Mouse (Mus musculus) heart, postnatal 0 days (tissue): ENCODE results near the gene Pmf1. TPM values are rescaled to one million over a fixed set of nuclear protein-coding genes. Genes with fewer than 3 reads are reported as not detected.

Experiments
- ATAC-seq: fragments of 200-750 bp; cut with Nextera tagmentation; 2 replicates; pipeline ENCODE4 v1.8.0; 2017; ENCODE audit warnings: low read depth, moderate number of reproducible peaks, moderate library complexity; ENCODE audit not compliant: insufficient read depth
- DNase-seq: peaks from one replicate; pipeline ENCODE4 v3.0.0-alpha.2; 2016; ENCODE audit warnings: low spot score
- H3K27ac ChIP-seq: fragments of 300-500 bp; sonication (generic); 2 replicates; pipeline ENCODE4 v1.5.1; 2014; ENCODE audit warnings: low read depth, mild to moderate bottlenecking
- H3K27me3 ChIP-seq: fragments of 300-500 bp; sonication (generic); 2 replicates; pipeline ENCODE4 v1.6.1; 2014; ENCODE audit warnings: low read length, mixed read lengths; ENCODE audit not compliant: control insufficient read depth, insufficient read depth
- H3K36me3 ChIP-seq: fragments of 300-500 bp; sonication (generic); replicated peaks from 2 replicates; pipeline ENCODE4 v1.6.1; 2014; ENCODE audit warnings: low read length, mixed read lengths; ENCODE audit not compliant: control insufficient read depth, insufficient read depth
- H3K4me1 ChIP-seq: fragments of 300-500 bp; sonication (generic); 2 replicates; pipeline ENCODE4 v1.6.1; 2014; ENCODE audit warnings: antibody characterized with exemption; ENCODE audit not compliant: control insufficient read depth, insufficient read depth
- H3K4me2 ChIP-seq: fragments of 300-500 bp; sonication (generic); 2 replicates; pipeline ENCODE4 v1.6.1; 2014; ENCODE audit warnings: low read depth, mild to moderate bottlenecking, low read length, moderate library complexity
- H3K4me3 ChIP-seq: fragments of 300-500 bp; sonication (generic); 2 replicates; pipeline ENCODE4 v1.5.1; 2014; ENCODE audit warnings: low read depth, low read length
- H3K9ac ChIP-seq: fragments of 300-500 bp; sonication (generic); replicated peaks from 2 replicates; pipeline ENCODE4 v1.6.1; 2014; ENCODE audit warnings: low read depth, low read length, mixed read lengths
- H3K9me3 ChIP-seq: fragments of 300-500 bp; sonication (generic); replicated peaks from 2 replicates; pipeline ENCODE4 v1.6.1; 2016; ENCODE audit warnings: low read length; ENCODE audit not compliant: control insufficient read depth
- CTCF ChIP-seq: IDR thresholded peaks from 2 replicates; pipeline ENCODE4 v1.5.1; 2016; ENCODE audit warnings: antibody characterized with exemption, control low read depth, low read depth
- EP300 ChIP-seq: IDR thresholded peaks from 2 replicates; pipeline ENCODE4 v1.6.1; 2016; ENCODE audit warnings: antibody characterized with exemption, low read depth
- WGBS: fragments of 180-500 bp; shearing (Covaris S2); extraction: QIAGEN DNeasy Blood & Tissue Kit; methylation state at CpG from one replicate; pipeline ENCODE4 v1.1.7; 2014; 5-methylcytosine and 5-hydroxymethylcytosine counted together
- polyA plus RNA-seq: library from polyadenylated mRNA; unstranded; fragments of >200 nt; fragmentation: Nextera tagmentation; extraction: Ambion mirVana; gene quantifications from 2 replicates; pipeline ENCODE4 v1.2.1, GENCODE M21; 2015
- total RNA-seq: library from RNA; depleted of rRNA; stranded (reverse); fragments of >200 nt; gene quantifications from 2 replicates; pipeline ENCODE4 v1.2.3, GENCODE M21; 2014; ENCODE audit warnings: low replicate concordance

Pmf1 gene
- total and polyA plus RNA-seq, 2 experiments from 2014 or later: 62.9 to 116 TPM

- H3K27me3 ChIP-seq: peaks cover 14% of the 10 kb centered on the region
- H3K4me2 ChIP-seq: no peak overlapping the region
- no peaks in the 10 kb centered on the region for H3K4me1 ChIP-seq
- no peaks in the 10 kb centered on the region for H3K9me3 ChIP-seq
- 38% methylated on average over 9 of the region's 9 CpGs for WGBS
- H3K4me3 ChIP-seq: no peak overlapping the region
- H3K27ac ChIP-seq: no peak overlapping the region
- no peak for DNase-seq
- no peaks in the 10 kb centered on the region for H3K36me3 ChIP-seq
- TF ChIP-seq CTCF (no peak), EP300 (no peak)
- no peak overlapping the region for H3K9ac ChIP-seq
- no peak for ATAC-seq
These were observed 44.8 kb upstream of the Pmf1 start for GRCm38 (mm10) chr3:88454762-88455587.

DNA sequence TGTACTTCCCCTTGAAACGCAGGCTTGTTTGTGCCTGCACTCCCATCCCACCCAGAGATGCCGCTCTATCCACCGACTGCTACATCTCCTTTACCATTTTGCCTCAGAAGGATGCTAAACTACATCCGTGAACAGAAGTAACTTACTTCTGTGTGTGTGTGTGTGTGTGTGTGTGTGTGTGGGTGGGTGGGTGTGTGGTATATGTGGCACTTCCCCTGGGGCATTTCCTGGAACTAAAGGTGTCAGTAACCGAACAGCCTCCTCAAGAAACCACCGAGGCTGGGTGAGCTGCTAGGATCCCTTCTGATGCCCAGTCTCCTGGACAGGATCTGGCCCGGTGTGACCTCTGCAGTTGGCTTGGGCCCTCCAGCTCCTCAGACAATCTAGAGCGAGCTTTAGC lies 43.9 kb upstream of the Pmf1 start:
- TF ChIP-seq EP300 (no peak), CTCF (no peak)
- Histone ChIP-seq H3K4me1 (no peaks in the 10 kb centered on the region), H3K27ac (no peak overlapping the region), H3K4me3 (no peak overlapping the region), H3K9ac (no peak overlapping the region), H3K9me3 (no peaks in the 10 kb centered on the region), H3K27me3 (peaks cover 13% of the 10 kb centered on the region), H3K4me2 (no peak overlapping the region), H3K36me3 (no peaks in the 10 kb centered on the region)
- ATAC-seq (no peak), DNase-seq (no peak)
- WGBS: 61% methylated on average over 8 of the region's 8 CpGs

DNA sequence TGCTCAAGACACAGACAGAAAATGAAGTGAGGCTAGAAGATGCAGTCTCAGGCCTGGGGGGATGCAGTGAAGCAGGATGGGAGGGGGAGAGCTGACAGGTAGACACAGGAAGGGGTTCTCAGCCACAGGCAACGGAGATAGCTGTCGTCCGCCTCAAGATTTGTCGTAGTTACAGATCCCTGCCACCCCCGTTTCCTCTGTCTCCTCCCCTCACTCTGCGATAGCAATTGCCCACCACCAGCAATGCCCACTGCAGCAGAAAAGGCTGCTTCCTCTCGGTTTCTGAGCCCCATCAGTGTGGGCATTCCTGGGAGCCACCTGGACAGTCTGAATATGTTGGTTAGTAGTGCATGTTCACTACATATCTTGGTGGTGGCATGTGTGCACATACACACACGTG lies 43.2 kb upstream of the Pmf1 start:
- H3K9ac ChIP-seq: no peak overlapping the region
- H3K36me3 ChIP-seq: no peaks in the 10 kb centered on the region
- no peak overlapping the region for H3K4me3 ChIP-seq
- H3K4me1 ChIP-seq: no peaks in the 10 kb centered on the region
- 41% methylated on average over 8 of the region's 8 CpGs for WGBS
- TF ChIP-seq CTCF (no peak), EP300 (no peak)
- ATAC-seq (no peak), DNase-seq (no peak)
- H3K4me2 ChIP-seq: no peak overlapping the region
- H3K9me3 ChIP-seq: no peaks in the 10 kb centered on the region
- H3K27me3 ChIP-seq: peaks cover 10% of the 10 kb centered on the region
- no peak overlapping the region for H3K27ac ChIP-seq

- H3K27ac ChIP-seq: no peak overlapping the region
- 81% methylated on average over 6 of the region's 6 CpGs for WGBS
- no peak overlapping the region for H3K4me3 ChIP-seq
- no peaks in the 10 kb centered on the region for H3K4me1 ChIP-seq
- no peaks in the 10 kb centered on the region for H3K9me3 ChIP-seq
- no peak for TF ChIP-seq EP300
- TF ChIP-seq CTCF: no peak
- no peak overlapping the region for H3K9ac ChIP-seq
- no peak overlapping the region for H3K4me2 ChIP-seq
- DNase-seq (no peak), ATAC-seq (no peak)
- H3K36me3 ChIP-seq: no peaks in the 10 kb centered on the region
- H3K27me3 ChIP-seq: peaks cover 10% of the 10 kb centered on the region
These were observed 42.6 kb upstream of the Pmf1 start for GRCm38 (mm10) chr3:88452716-88453115.

DNA sequence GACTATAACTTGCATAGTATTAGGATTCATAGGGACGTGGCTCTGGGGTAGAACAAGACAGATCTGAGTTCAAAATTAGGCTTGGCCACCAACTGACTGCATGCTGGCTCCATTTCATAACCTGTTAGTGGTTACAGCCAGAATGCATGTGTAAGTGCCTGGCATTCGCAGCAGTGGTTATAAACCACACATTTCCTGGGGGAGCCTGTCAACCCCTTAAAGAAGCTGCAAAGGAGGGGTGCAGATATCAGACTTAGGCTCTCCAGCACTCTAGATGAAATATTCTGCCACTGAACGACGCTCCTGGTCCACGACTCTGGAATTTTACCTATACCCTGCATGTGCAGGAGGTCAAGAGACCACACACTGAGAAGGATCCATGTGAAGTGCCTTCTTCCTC lies 42.1 kb upstream of the Pmf1 start:
- peaks cover 10% of the 10 kb centered on the region for H3K27me3 ChIP-seq
- ATAC-seq (no peak), DNase-seq (no peak)
- WGBS: 59% methylated on average over 5 of the region's 5 CpGs
- no peak overlapping the region for H3K9ac ChIP-seq
- H3K27ac ChIP-seq: no peak overlapping the region
- H3K4me1 ChIP-seq: no peaks in the 10 kb centered on the region
- no peaks in the 10 kb centered on the region for H3K36me3 ChIP-seq
- TF ChIP-seq CTCF (no peak), EP300 (no peak)
- H3K4me3 ChIP-seq: no peak overlapping the region
- no peak overlapping the region for H3K4me2 ChIP-seq
- no peaks in the 10 kb centered on the region for H3K9me3 ChIP-seq
